Mouse (Mus musculus) heart, adult 2 months (tissue): ENCODE results near the gene Irf7.

Experiments used
- CTCF ChIP-seq: fragments of 200-600 bp; IDR thresholded peaks from 2 replicates; pipeline ENCODE4 v1.8.1; 2022; ENCODE audit warnings: antibody characterized with exemption, mild to moderate bottlenecking, moderate library complexity
- EP300 ChIP-seq: fragments of 200-500 bp; IDR thresholded peaks from 2 replicates; pipeline ENCODE4 v1.6.1; 2011; ENCODE audit warnings: low read depth, low read length, control low read depth; ENCODE audit not compliant: insufficient read depth
- POLR2A ChIP-seq: fragments of 200-500 bp; IDR thresholded peaks from 2 replicates; pipeline ENCODE4 v1.6.1; 2011; ENCODE audit warnings: mild to moderate bottlenecking, low read depth, low read length, control low read depth; ENCODE audit not compliant: insufficient read depth

GRCm38 (mm10) chr7:141230570-141230969 is 35.7 kb downstream of the Irf7 start:
- TF ChIP-seq POLR2A (no peak), CTCF (no peak), EP300 (no peak)
